Mouse (Mus musculus) kidney, adult 11 months (tissue): ENCODE measurements at regions not wholly inside any gene's neighbourhood (a gene's known extent, or its start where the extent isn't known, plus 50 kb on each side); places are given as distances from the start of the nearest gene placed in this dataset.
A peak's percentile ranks its signal among the peaks of the same experiment; 100 is the strongest.

Experiments used
- DNase-seq: peaks from one replicate; pipeline ENCODE4 v3.0.0; 2022

- DNase-seq: peak; percentile 49
Measured at GRCm38 (mm10) chr9:120731952-120732622, 160.8 kb downstream of the Rpl14 start.

GRCm38 (mm10) chr9:120732650-120733293, 161.5 kb downstream of the Rpl14 start:
- DNase-seq: no peak

- DNase-seq: no peak
Measured at GRCm38 (mm10) chr9:120733681-120734465, 162.6 kb downstream of the Rpl14 start.

GRCm38 (mm10) chr9:120735217-120735616, 164.0 kb downstream of the Rpl14 start:
- DNase-seq: no peak

GRCm38 (mm10) chr9:120737956-120738355, 166.7 kb downstream of the Rpl14 start:
- DNase-seq: no peak

GRCm38 (mm10) chr9:120739199-120739952, 168.1 kb downstream of the Rpl14 start:
- peak; percentile 52 for DNase-seq

GRCm38 (mm10) chr9:120739953-120740524, 168.8 kb downstream of the Rpl14 start:
- DNase-seq: no peak

GRCm38 (mm10) chr9:120741521-120741920, 170.3 kb downstream of the Rpl14 start:
- no peak for DNase-seq

- no peak for DNase-seq
Measured at GRCm38 (mm10) chr9:120743455-120743854, 172.2 kb downstream of the Rpl14 start.

- no peak for DNase-seq
Measured at GRCm38 (mm10) chr9:120745674-120746073, 174.4 kb downstream of the Rpl14 start.

GRCm38 (mm10) chr9:120750820-120751219, 178.2 kb upstream of the Ctnnb1 start:
- DNase-seq: no peak

GRCm38 (mm10) chr9:120751686-120752484, 177.1 kb upstream of the Ctnnb1 start:
- DNase-seq: no peak

- DNase-seq: no peak
Measured at GRCm38 (mm10) chr9:120754151-120754550, 174.9 kb upstream of the Ctnnb1 start.

GRCm38 (mm10) chr9:120755486-120755885, 173.5 kb upstream of the Ctnnb1 start:
- no peak for DNase-seq

- no peak for DNase-seq
Measured at GRCm38 (mm10) chr9:120758003-120758402, 171.0 kb upstream of the Ctnnb1 start.

GRCm38 (mm10) chr9:120758632-120759031, 170.4 kb upstream of the Ctnnb1 start:
- DNase-seq: peak; percentile 40

GRCm38 (mm10) chr9:120759771-120760170, 169.2 kb upstream of the Ctnnb1 start:
- DNase-seq: no peak

- DNase-seq: no peak
Measured at GRCm38 (mm10) chr9:120763802-120764201, 165.2 kb upstream of the Ctnnb1 start.

GRCm38 (mm10) chr9:120764663-120765062, 164.4 kb upstream of the Ctnnb1 start:
- DNase-seq: no peak

- DNase-seq: no peak
Measured at GRCm38 (mm10) chr9:120765292-120765691, 163.7 kb upstream of the Ctnnb1 start.

- DNase-seq: no peak
Measured at GRCm38 (mm10) chr9:120766881-120767280, 162.1 kb upstream of the Ctnnb1 start.

GRCm38 (mm10) chr9:120767396-120767795, 161.6 kb upstream of the Ctnnb1 start:
- no peak for DNase-seq
